Mouse (Mus musculus) brain, adult 2 months (tissue): Measurements from ENCODE around the gene Spdef.

Experiments used
- DNase-seq: peaks from one replicate; pipeline ENCODE4 v3.0.0; 2011; ENCODE audit warnings: low read depth, low spot score

Gene Spdef

GRCm38 (mm10) chr17:27725412-27725811 lies 3.3 kb downstream of the Spdef start:
- no peak for DNase-seq

GRCm38 (mm10) chr17:27725011-27725410 lies 3.7 kb downstream of the Spdef start:
- no peak for DNase-seq

GRCm38 (mm10) chr17:27724327-27724726 lies 4.4 kb downstream of the Spdef start:
- DNase-seq = no peak

GRCm38 (mm10) chr17:27721125-27721664 lies 7.6 kb downstream of the Spdef start:
- peak; percentile 93 for DNase-seq

- DNase-seq = no peak
These were observed 8.4 kb downstream of the Spdef start for GRCm38 (mm10) chr17:27720326-27720725.

- DNase-seq = no peak
These were observed 9.1 kb downstream of the Spdef start for GRCm38 (mm10) chr17:27719663-27720062.

- DNase-seq = peak; percentile 44
These were observed 10.5 kb downstream of the Spdef start for GRCm38 (mm10) chr17:27718250-27718649.

- no peak for DNase-seq
These were observed 12.0 kb downstream of the Spdef start for GRCm38 (mm10) chr17:27716804-27717203.

GRCm38 (mm10) chr17:27712832-27713231 lies 15.9 kb downstream of the Spdef start:
- DNase-seq = no peak

- DNase-seq = no peak
These were observed 19.1 kb downstream of the Spdef start for GRCm38 (mm10) chr17:27709650-27710049.

GRCm38 (mm10) chr17:27707954-27708661 lies 20.6 kb downstream of the Spdef start:
- DNase-seq = peak; percentile 87

- no peak for DNase-seq
These were observed 23.1 kb downstream of the Spdef start for GRCm38 (mm10) chr17:27705661-27706060.

- peak; percentile 84 for DNase-seq
These were observed 24.7 kb downstream of the Spdef start for GRCm38 (mm10) chr17:27703961-27704621.

- peak; percentile 79 for DNase-seq
These were observed 26.2 kb downstream of the Spdef start for GRCm38 (mm10) chr17:27702518-27702917.

- DNase-seq = no peak
These were observed 26.9 kb downstream of the Spdef start for GRCm38 (mm10) chr17:27701856-27702255.

GRCm38 (mm10) chr17:27700812-27701211 lies 27.9 kb downstream of the Spdef start:
- DNase-seq = peak; percentile 44

GRCm38 (mm10) chr17:27699641-27700244 lies 29.0 kb downstream of the Spdef start:
- peak; percentile 66 for DNase-seq

GRCm38 (mm10) chr17:27690993-27691693 lies 37.6 kb downstream of the Spdef start:
- no peak for DNase-seq

GRCm38 (mm10) chr17:27686395-27686794 lies 42.4 kb downstream of the Spdef start:
- no peak for DNase-seq

- no peak for DNase-seq
These were observed 43.2 kb downstream of the Spdef start for GRCm38 (mm10) chr17:27685550-27685913.

- peak; percentile 94 for DNase-seq
These were observed 43.7 kb downstream of the Spdef start for GRCm38 (mm10) chr17:27684886-27685549.
